ENCODE assay signal across 1 mouse cellular context in genomic region chr5:116026561-116026960, GRCm38 (mm10).
A peak's percentile ranks its signal among the peaks of the same experiment; 100 is the strongest.
TF ChIP-seq lines count a peak whose summit lies in the region.

No protein-coding gene starts in this region.

TF ChIP-seq in MEL, 35 proteins besides CTCF, POLR2A, EP300 and RAD21 (continued from another document):
- TF ChIP-seq KAT2A (conservative IDR thresholded peaks at IDR 0.05; ENCODE audit: low read depth, low read length), result no peak
- peak; percentile 95 for TF ChIP-seq ETS1 (IDR thresholded peaks at IDR 0.05; ENCODE audit: low read depth, low read length)
- TF ChIP-seq RCOR1 (IDR thresholded peaks at IDR 0.05; ENCODE audit: low read depth, low read length), result peak; percentile 87
- TF ChIP-seq MEF2A (IDR thresholded peaks at IDR 0.05; ENCODE audit: extremely low read depth, insufficient replicate concordance, low read depth, low read length, poor library complexity, severe bottlenecking), result no peak
TF ChIP-seq in MEL: peak in this region for 13.
